Mouse (Mus musculus): ENCODE results near the gene Fbxl8. TPM values are rescaled to one million over a fixed set of nuclear protein-coding genes. Genes with fewer than 3 reads are reported as not detected.

Fbxl8 gene
- total and polyA plus RNA-seq, 3 experiments: 3.3 to 10.4 (median 4.0) TPM

- no peak for DNase-seq
Measured at GRCm38 (mm10) chr8:105303874-105304273, 39.4 kb downstream of the Fbxl8 start.

GRCm38 (mm10) chr8:105304325-105305210, 40.1 kb downstream of the Fbxl8 start:
- DNase-seq: no peak

DNA sequence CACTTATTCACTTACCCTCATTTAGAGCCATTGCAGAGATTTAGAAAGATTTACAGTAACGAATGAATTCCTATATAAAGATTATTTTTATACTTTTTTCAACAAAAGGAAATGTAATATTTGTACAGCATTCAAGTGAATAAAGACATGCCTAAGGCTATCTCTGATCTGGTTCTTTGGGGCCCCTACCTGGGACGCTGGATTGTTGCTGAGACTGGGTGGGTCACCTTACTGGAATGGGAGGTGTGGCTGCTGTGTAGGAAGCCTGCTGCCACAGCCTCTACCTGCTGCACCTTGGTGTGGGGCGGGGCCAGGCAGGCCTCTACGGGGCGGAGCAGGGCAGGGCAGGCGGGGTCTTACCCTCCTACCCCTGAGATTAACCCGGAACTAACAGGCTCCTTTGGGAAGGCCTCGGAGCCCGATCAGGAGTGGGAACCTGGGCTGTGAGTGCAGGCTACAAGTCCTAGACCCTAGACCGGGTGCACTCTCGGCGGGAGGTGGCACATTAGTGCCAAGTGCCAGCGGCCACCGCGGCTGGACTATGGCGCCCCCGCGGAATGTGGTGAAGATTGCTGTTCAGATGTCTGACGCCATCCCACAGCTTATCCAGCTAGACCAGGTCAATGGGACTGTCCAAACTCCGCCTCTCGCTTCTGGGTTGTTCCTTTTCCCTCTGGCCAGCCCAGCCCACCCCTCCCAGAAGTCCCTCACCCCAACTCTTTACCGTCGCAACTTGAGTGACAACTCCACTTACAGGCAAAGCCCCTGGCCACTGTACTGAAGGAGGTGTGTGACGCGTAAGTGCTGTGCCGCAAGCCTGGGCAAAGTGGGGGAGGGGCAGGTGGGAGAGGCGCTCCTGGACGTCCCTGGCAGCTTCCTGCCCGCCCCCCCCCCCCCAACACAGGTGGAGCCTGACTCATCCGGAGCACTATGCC, 41.0 kb downstream of the Fbxl8 start, which contains the start of gene Elmo3:
Gene Elmo3, plus strand, starts transcription at position 391 of the 935 bp plus-strand sequence.
- DNase-seq: peak; percentile 82

DNA sequence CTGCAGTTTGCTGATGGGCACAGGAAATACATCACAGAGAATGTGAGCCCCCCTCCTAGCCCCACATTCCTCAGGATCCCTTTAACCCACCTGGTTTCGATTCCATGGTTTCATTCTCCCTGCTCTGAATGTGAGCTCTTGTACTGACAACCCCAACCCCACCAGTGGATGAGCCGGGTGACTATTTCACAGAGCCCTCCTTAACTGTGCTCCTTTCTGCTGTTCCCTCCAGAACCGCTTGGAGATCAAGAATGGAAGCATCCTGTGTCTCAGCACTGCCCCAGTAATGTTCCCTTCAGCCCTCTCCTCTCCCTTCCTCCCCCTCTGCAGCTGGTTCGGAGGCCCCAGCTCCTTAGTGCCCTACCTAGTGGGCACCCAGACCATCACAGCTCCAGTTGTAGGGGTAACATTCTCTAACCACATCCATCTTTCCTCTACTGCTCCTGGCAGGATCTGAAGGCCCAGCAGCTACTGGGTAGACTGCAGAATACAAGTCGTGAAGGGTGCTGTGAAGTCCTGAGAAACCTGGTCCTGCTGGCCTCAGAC, 41.8 kb downstream of the Fbxl8 start:
- no peak for DNase-seq

GRCm38 (mm10) chr8:105307670-105308069, 43.2 kb downstream of the Fbxl8 start:
- no peak for DNase-seq

DNA sequence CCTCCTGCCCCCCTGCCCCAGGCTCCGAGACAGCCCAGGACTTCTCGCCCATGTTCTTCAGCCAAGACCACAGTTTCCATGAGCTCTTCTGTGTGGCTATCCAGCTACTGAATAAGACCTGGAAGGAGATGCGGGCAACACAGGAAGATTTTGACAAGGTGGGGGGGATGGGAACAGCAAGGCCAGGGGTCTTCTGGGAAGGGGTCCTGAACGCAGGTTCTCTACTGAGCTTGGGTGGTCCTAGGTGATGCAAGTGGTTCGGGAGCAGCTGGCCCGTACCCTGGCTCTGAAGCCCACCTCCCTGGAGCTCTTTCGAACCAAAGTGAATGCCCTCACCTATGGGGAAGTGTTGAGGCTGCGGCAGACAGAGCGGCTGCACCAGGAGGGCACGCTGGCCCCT, 44.0 kb downstream of the Fbxl8 start:
- DNase-seq: no peak

- DNase-seq: no peak
Measured at GRCm38 (mm10) chr8:105309142-105309847, 44.8 kb downstream of the Fbxl8 start.

DNA sequence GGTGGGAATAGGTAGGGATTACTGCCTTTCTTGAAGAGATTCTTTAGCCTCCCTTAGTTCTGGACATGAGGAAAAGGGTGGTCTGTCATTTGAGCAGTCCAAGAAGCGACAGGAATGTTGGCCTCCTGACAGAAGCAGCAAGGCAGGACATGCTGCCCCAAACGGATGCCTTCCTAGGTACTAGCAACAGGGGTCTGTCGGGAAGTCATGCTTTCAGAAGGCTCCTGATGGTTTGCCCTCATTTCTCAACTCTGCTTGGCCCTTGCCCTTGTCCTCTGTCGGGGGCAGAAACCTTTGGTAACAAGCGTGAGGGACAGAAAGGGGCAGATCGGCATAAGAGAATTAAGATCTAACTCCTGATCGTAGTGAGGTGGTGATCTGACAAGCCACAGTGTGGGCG, 45.7 kb downstream of the Fbxl8 start:
- no peak for DNase-seq

DNA sequence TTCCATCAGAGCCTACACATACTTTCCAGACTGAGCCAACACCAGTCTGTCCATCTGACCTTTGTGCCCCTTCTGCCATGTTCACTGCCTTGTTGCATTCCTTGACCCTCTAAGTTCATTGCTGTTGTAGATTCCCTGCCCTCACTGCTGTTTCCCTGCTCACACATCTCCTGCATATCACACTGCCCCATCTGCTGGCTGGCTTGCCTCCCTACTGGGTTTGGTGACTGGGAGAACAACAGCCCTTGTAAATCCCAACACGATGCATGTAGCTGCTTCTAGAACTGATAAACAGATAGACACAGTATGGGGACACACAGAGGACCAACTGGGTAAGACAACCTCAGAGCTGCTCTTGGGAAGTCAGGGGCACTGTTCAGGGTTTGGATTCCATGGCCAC, 47.3 kb downstream of the Fbxl8 start:
- DNase-seq: no peak

- DNase-seq: no peak
Measured at GRCm38 (mm10) chr8:105312891-105313481, 48.5 kb downstream of the Fbxl8 start.

GRCm38 (mm10) chr8:105313622-105314402, 49.4 kb downstream of the Fbxl8 start:
- DNase-seq: no peak

DNA sequence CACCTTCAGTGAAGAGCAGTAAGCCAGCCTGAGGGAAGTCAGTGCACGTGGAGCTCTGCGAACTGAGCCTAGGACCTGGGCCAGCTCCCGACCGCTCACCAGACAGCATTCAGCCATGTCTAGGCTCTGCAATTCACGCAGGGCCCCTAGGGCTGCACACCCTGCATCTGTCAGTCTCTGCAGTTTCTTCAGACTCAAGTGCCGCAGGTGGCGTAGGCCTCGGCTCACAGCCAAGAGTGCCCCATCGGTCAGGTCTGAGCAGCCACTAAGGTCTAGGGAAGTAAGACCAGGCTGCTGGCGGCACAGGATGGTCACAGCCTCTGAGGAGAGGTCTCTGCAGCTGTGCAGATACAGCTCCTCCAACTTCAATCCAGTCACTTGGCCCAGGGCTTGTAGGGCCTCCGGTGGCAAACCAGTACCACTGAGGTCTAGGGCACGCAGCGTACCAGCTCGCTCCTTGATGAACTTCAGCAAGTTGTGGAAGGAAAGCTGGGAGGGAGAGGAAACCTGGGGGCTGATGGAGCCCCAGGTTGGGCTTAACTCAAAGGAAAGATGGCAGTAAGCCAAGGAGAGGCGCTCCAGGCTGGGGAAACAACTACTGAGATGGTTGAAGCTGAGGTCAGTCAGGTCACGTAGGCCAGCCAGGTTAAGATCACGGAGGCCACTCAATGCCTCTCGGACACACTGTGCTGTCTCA, 50.8 kb downstream of the Fbxl8 start:
- DNase-seq: no peak

GRCm38 (mm10) chr8:105317941-105318340, 53.5 kb downstream of the Fbxl8 start:
- DNase-seq: peak; percentile 35

- no peak for DNase-seq
Measured at GRCm38 (mm10) chr8:105318662-105319190, 54.3 kb downstream of the Fbxl8 start.

Small RNAs within 50 kb of the gene (microRNA-seq; reads per million reads assigned to microRNA genes)
- gene Gm27320 (0 reads per million in 2 experiments), gene Mir328 (2,710 to 3,451 reads per million in 2 experiments)

Other genes with a start within 250 kb of the Fbxl8 start
- gene Ces3a, start 216.0 kb upstream of the Fbxl8 start, total RNA-seq (2021): 1 to 10 TPM in 1 of 2 experiments, under 1 TPM in 1; 0.59 to 3.4 TPM
- 0.63 TPM in 1 of 2 replicates, not detected in the other for gene Ces3a, start 216.0 kb upstream of the Fbxl8 start, polyA plus RNA-seq (2012; rRNA removed)
- 1 to 10 TPM in 1 of 2 experiments, not detected in 1; 2.0 TPM for gene Ces3b, start 180.9 kb upstream of the Fbxl8 start, total RNA-seq (2021)
- not detected in 2 replicates for gene Ces3b, start 180.9 kb upstream of the Fbxl8 start, polyA plus RNA-seq (2012; rRNA removed)
- under 1 TPM in 1 of 2 experiments, not detected in 1; 0.12 TPM for gene Ces4a, start 132.8 kb upstream of the Fbxl8 start, total RNA-seq (2021)
- 0.11 and 0.18 TPM in 2 replicates for gene Ces4a, start 132.8 kb upstream of the Fbxl8 start, polyA plus RNA-seq (2012; rRNA removed)
- 10 to 100 TPM; 68.2 to 80.0 TPM for gene Cbfb, start 94.0 kb upstream of the Fbxl8 start, total RNA-seq (2021)
- gene Cbfb, start 94.0 kb upstream of the Fbxl8 start, polyA plus RNA-seq (2012; rRNA removed): 9.3 and 14.3 TPM in 2 replicates
- 10 to 100 TPM; 20.9 to 30.6 TPM for gene D230025D16Rik, start 39.5 kb upstream of the Fbxl8 start, total RNA-seq (2021)
- gene D230025D16Rik, start 39.5 kb upstream of the Fbxl8 start, polyA plus RNA-seq (2012; rRNA removed): 19.3 and 21.5 TPM in 2 replicates
- 1 to 10 TPM; 3.1 to 5.0 TPM for gene B3gnt9, start 9.5 kb upstream of the Fbxl8 start, total RNA-seq (2021)
- 15.2 and 28.9 TPM in 2 replicates for gene B3gnt9, start 9.5 kb upstream of the Fbxl8 start, polyA plus RNA-seq (2012; rRNA removed)
- gene Tradd, start within 50 bp of the Fbxl8 start, total RNA-seq (2021): 10 to 100 TPM; 11.7 to 12.4 TPM
- gene Tradd, start within 50 bp of the Fbxl8 start, polyA plus RNA-seq (2012; rRNA removed): 26.3 and 26.5 TPM in 2 replicates
- gene Hsf4, start 5.2 kb downstream of the Fbxl8 start, total RNA-seq (2021): 1 to 10 TPM; 2.3 TPM
- gene Hsf4, start 5.2 kb downstream of the Fbxl8 start, polyA plus RNA-seq (2012; rRNA removed): 1.8 and 2.3 TPM in 2 replicates
- gene Nol3, start 11.5 kb downstream of the Fbxl8 start, total RNA-seq (2021): 10 to 100 TPM in 1 of 2 experiments, 1 to 10 TPM in 1; 6.2 to 10.3 TPM
- 4.4 and 5.3 TPM in 2 replicates for gene Nol3, start 11.5 kb downstream of the Fbxl8 start, polyA plus RNA-seq (2012; rRNA removed)
- gene 4931428F04Rik, start 25.2 kb downstream of the Fbxl8 start, total RNA-seq (2021): 1 to 10 TPM; 1.8 to 3.4 TPM
- gene 4931428F04Rik, start 25.2 kb downstream of the Fbxl8 start, polyA plus RNA-seq (2012; rRNA removed): 3.4 and 4.1 TPM in 2 replicates
- gene Exoc3l, start 31.5 kb downstream of the Fbxl8 start, total RNA-seq (2021): 10 to 100 TPM; 13.3 to 28.4 TPM
- gene Exoc3l, start 31.5 kb downstream of the Fbxl8 start, polyA plus RNA-seq (2012; rRNA removed): 34.8 and 55.8 TPM in 2 replicates
- 10 to 100 TPM; 35.9 to 47.0 TPM for gene E2f4, start 33.0 kb downstream of the Fbxl8 start, total RNA-seq (2021)
- 94.8 and 108 TPM in 2 replicates for gene E2f4, start 33.0 kb downstream of the Fbxl8 start, polyA plus RNA-seq (2012; rRNA removed)
- gene Elmo3, start 41.0 kb downstream of the Fbxl8 start, total RNA-seq (2021): 1 to 10 TPM; 5.3 to 6.5 TPM
- gene Elmo3, start 41.0 kb downstream of the Fbxl8 start, polyA plus RNA-seq (2012; rRNA removed): 14.2 and 15.4 TPM in 2 replicates
- gene Lrrc29, start 61.6 kb downstream of the Fbxl8 start, total RNA-seq (2021): 1 to 10 TPM; 4.3 to 4.4 TPM
- 8.8 and 11.1 TPM in 2 replicates for gene Lrrc29, start 61.6 kb downstream of the Fbxl8 start, polyA plus RNA-seq (2012; rRNA removed)
- 10 to 100 TPM; 53.7 to 71.4 TPM for gene Tmem208, start 61.7 kb downstream of the Fbxl8 start, total RNA-seq (2021)
- gene Tmem208, start 61.7 kb downstream of the Fbxl8 start, polyA plus RNA-seq (2012; rRNA removed): 82.8 and 84.1 TPM in 2 replicates
- 10 to 100 TPM in 1 of 2 experiments, 1 to 10 TPM in 1; 7.6 to 16.5 TPM for gene Fhod1, start 83.3 kb downstream of the Fbxl8 start, total RNA-seq (2021)
- gene Fhod1, start 83.3 kb downstream of the Fbxl8 start, polyA plus RNA-seq (2012; rRNA removed): 16.3 and 21.1 TPM in 2 replicates
- gene Slc9a5, start 84.2 kb downstream of the Fbxl8 start, total RNA-seq (2021): under 1 TPM; 0.55 to 0.86 TPM
- gene Slc9a5, start 84.2 kb downstream of the Fbxl8 start, polyA plus RNA-seq (2012; rRNA removed): 3.3 and 4.1 TPM in 2 replicates
- under 1 TPM; 0.35 to 0.52 TPM for gene Plekhg4, start 108.6 kb downstream of the Fbxl8 start, total RNA-seq (2021)
- 0.20 and 0.58 TPM in 2 replicates for gene Plekhg4, start 108.6 kb downstream of the Fbxl8 start, polyA plus RNA-seq (2012; rRNA removed)
- not detected for gene Kctd19, start 148.9 kb downstream of the Fbxl8 start, total RNA-seq (2021)
- 0.03 and 0.11 TPM in 2 replicates for gene Kctd19, start 148.9 kb downstream of the Fbxl8 start, polyA plus RNA-seq (2012; rRNA removed)
- 1 to 10 TPM; 2.7 to 3.0 TPM for gene Lrrc36, start 148.9 kb downstream of the Fbxl8 start, total RNA-seq (2021)
- gene Lrrc36, start 148.9 kb downstream of the Fbxl8 start, polyA plus RNA-seq (2012; rRNA removed): 1.3 and 1.5 TPM in 2 replicates
- gene Tppp3, start 206.9 kb downstream of the Fbxl8 start, total RNA-seq (2021): 10 to 100 TPM; 26.2 to 37.5 TPM
- 50.8 and 65.2 TPM in 2 replicates for gene Tppp3, start 206.9 kb downstream of the Fbxl8 start, polyA plus RNA-seq (2012; rRNA removed)
- 10 to 100 TPM; 13.8 to 19.2 TPM for gene Zdhhc1, start 232.3 kb downstream of the Fbxl8 start, total RNA-seq (2021)
- gene Zdhhc1, start 232.3 kb downstream of the Fbxl8 start, polyA plus RNA-seq (2012; rRNA removed): 53.3 and 62.5 TPM in 2 replicates

Data from adrenal gland, adult 2 months (tissue).